Mouse (Mus musculus) spleen, adult 2 months (tissue): ENCODE data around the gene Rab37.

ENCODE experiments used
- CTCF ChIP-seq: fragments of 200-500 bp; IDR thresholded peaks from 2 replicates; pipeline ENCODE4 v1.5.1; 2011; ENCODE audit warnings: mild to moderate bottlenecking, inconsistent platforms; ENCODE audit not compliant: insufficient read depth, insufficient read length, insufficient replicate concordance; ENCODE audit errors: extremely low read depth
- POLR2A ChIP-seq: fragments of 200-500 bp; IDR thresholded peaks from 2 replicates; pipeline ENCODE4 v1.6.1; 2011; ENCODE audit warnings: low read depth, low read length, inconsistent platforms

DNA sequence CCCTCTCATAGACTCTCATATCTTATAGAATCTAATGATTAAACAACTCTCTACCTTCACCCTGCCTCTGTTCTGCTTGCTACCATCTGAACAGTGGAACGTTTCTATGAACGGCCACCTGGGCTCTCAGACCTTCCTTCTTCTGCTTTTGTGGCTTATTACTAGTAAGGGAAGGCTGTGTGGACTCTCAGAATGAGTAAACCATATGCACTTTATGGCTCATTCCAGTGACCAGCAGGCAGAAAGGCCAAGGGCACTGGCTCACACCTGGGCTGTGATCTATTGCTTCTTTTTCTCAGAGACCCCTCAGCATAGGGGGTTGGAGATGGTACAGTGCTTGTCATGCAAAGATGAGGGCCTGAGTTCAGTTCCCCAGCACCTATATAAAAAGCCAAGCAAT lies 15.4 kb downstream of the Rab37 start:
- no peak for TF ChIP-seq CTCF
- TF ChIP-seq POLR2A: no peak
